Mouse (Mus musculus) left cerebral cortex, postnatal 14 days (tissue): ENCODE data around the gene Nt5c2. TPM values are rescaled to one million over a fixed set of nuclear protein-coding genes. Genes with fewer than 3 reads are reported as not detected.
"Not testable (repeated sequence)": the region's sequence is repeated elsewhere in the genome, so short reads cannot be mapped to it uniquely, and the experiment has no call there.

Source experiments
- DNase-seq, 2 experiments: peaks; one replicate each; pipeline ENCODE4 v3.0.0; 2021 to 2022; ENCODE audit warnings: low spot score in 2 of 2, mixed read lengths in 1 of 2
- intact Hi-C: fragments of 180-260 bp; cut with DNase I; formaldehyde crosslinking; loops from one replicate; pipeline ENCODE4 v1.15.1; 2025
- total RNA-seq, 2 experiments: library from RNA; stranded (reverse); gene quantifications; 2 replicates each; pipeline ENCODE4 v1.2.3; 2021

Gene Nt5c2
- total RNA-seq, 2 experiments from 2014 or later = 67.1 to 70.7 TPM

DNA sequence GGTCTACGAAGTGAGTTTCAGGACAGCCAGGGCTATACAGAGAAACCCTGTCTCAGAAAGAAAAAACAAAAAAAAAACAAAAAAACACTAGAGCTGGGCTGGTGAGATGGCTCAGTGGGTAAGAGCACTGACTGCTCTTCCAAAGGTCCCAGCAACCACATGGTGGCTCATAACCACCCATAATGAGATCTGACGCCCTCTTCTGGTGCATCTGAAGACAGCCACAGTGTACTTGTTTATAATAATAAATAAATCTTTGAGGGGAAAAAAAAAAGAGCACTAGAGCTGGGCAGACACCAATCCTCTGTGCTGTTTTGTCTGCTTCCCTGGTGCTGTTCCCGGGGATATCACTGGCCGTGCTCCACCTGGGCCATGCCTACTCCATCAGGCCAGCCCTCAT, 22.6 kb downstream of the Nt5c2 start:
- intact Hi-C loops = loop anchor here (5.0 kb wide), 1 partner anchor 230 kb away; the partner anchor contains the start of gene Cnnm2

DNA sequence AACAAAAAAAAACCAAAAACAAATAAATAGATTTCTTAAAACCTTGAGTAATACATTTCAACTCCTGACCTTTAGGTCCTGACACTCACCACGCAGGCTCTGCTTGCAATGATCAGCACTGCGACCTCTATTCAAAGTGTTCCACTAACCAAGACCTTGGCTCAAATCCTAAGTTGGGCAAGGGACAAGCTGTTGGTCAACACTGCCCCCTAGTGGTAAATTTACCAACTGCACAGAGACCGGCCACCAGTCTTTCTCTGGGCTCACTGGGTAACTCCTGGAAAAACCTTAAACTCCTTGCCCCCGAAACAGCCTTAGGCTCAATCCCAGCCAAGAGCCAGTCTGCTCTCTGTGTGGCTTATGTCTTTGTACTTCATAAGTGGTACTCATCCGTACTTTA, 23.8 kb downstream of the Nt5c2 start:
- DNase-seq = peak; percentile 76 to 86
- intact Hi-C loops = loop anchor here (2.0 to 5.0 kb wide), 2 partner anchors 114 to 229 kb away; partner anchors contain the start of gene Cnnm2

More for the DNA sequence above, 22.6 kb downstream of the Nt5c2 start:
- not testable (repeated sequence) for DNase-seq

DNA sequence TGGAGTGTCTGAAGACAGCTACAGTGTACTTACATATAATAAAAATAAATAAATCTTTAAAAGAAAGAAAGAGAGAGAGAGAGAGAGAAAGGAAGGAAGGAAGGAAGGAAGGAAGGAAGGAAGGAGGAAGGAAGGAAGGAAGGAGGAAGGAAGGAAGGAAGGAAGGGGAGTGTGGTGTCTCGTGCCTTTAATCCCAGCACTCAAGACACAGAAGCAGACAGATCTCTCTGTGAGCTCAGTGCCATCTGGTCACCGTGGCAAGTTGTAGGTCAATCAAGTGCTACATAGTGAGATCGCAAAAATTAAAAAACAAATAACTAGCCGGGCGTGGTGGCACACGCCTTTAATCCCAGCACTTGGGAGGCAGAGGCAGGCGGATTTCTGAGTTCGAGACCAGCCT, 24.3 kb downstream of the Nt5c2 start:
- intact Hi-C loops = loop anchor here (2.0 to 5.0 kb wide), 2 partner anchors 114 to 228 kb away; partner anchors contain the start of gene Cnnm2
- DNase-seq = not testable (repeated sequence)

DNA sequence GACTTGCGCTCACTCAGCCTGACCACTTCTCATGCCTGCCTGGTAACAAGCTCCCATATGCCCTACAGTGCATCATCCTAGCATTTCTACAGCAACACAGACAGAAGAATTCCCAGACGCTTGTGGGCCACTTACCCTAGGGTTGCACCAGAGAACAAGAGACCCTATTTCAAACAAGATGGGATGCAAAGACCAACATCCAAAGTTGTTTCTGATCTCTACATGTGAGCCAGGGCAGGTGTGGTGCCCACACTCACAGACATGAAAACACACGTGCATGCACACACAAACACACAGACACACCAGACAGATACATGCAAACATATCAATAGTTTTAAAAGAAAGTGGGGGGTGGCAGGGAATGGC, 24.8 kb downstream of the Nt5c2 start:
- DNase-seq = no peak
- intact Hi-C loops = loop anchor here (2.0 to 5.0 kb wide), 2 partner anchors 113 to 228 kb away; partner anchors contain the start of gene Cnnm2

DNA sequence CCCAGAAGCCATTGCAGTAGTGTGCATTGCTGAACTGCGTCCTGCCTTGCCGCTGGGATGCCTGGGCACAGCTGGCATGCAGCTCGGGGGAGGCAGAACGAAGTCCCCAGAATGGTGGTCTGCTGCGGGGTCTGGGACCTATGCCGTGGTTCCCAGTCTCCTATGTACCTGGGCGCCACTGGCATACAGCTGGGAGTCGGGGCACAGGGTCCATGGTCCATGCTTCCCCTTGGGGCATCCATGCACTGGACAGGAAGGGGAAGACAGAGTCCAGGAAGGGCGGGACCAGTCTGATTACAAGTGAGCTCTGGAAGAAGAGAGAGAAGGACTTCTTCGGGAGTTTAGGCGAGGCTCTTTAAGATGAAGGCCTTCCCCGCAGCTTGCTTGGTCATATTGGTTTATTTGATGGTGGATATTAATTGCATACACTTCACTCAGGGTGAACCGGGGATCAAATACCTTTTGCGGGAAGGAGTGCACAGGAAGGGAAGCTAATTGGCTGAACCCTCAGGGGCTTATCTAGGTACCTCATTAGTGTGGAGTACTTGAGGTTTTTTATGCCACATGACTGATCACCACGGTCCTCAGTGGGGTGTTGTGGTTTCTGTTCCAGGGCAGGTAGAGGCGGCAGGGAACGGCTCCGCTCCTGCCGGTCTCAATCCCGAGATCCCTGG, 25.3 kb downstream of the Nt5c2 start:
- no peak for DNase-seq
- intact Hi-C loops = loop anchor here (2.0 to 5.0 kb wide), 2 partner anchors 113 to 227 kb away; partner anchors contain the start of gene Cnnm2

DNA sequence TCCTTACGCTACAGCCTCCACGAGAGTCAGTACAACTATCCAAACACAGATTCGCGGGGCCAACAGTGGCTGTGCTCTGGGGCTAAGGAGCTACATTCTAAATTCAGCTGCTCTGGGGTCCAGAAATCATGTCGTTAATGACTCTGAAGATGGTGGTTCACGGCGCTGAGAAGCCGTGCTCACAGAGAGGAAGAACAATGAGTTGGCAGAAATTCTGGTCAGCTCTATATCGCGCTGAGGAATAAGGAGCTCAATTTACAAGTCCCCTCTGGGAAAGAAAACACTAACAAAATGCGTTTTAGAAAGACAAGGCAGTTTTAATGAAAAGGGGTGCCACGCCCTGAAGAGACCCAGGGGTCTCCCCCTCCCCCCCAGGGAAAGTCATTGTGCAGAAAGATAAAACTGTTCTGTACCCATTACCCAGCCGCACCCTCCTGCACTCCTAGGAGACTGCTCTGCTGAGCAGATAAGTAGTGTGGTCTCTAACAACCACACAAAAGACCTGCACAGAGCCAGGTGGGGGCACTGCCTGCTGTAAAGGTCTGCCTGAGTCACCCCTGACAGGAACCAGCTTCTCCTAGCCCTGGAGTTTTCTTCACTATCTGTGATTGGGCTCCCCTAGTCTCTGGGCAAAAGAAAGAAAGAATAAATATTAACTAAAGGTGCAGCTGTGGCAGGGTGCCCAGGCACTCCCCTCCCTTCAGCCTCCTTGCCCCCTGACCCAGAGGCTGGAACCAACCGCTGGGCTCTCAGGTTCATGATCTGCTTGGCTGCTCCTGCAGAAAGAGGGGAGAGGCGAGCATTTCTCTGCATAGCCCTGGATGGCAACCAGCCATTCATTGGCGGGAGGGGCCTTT, 26.5 kb downstream of the Nt5c2 start:
- intact Hi-C loops = no loop called here
- DNase-seq = no peak

DNA sequence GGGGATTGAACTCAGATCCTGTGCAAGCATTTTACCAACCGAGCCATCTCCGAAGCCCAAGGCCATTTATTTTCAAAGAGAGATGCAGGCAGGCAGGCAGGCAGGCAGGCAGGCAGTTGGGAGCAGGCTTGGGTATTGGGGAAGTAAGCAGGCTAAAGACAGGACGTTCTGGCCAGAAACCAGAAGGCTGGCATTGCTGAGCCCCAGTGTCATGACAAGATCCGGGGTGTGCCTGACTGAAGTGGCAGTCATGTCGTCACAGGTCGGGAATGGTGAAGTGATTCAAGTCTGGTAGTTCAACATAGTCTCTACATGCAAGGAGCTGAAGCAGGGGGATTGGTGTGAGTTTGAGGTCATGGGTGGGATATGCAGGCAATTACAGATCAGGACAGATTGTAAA, 27.3 kb downstream of the Nt5c2 start:
- no peak for DNase-seq
- intact Hi-C loops = no loop called here

DNA sequence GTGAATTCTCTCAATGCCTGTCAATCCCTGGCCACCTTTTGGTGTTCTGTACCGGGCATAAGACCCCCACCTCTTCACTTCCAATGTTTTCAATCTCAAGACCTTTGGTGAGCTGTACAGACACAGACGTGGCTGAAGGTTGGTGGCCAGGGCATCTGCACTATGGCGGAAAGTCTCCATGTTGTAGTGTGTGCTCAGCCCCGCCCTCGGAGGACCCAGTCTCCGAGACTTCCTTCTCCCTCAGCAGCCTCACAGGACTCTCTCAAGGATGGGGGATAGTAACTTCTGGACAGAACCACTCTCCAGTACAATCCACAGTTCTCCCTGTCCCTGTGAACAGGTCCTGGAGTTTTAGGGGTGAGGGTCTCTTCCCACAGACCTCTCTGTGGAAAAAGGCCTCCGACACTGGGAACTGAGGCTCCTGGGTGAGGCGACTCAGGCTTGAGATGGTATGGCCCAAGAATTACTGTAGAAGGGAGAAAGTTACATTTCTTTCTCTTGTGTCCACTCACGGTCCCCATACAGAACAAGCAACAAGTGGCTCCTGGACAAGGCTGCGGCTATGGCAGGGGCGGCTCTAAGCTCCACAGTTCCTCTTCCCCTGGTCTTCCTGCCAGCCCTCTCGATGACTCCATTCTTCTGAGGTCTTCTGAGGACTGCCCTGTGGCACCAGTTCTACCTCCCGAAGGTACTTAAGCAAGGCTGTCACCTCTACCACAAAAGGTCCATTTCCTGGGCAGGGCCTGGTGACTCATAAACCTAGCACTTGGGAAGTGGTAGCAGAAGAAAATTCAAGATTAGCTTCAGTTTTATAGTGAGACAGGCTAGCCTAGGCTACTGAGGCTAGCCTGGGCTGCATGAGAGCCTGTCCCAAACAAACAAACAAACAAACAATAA, 30.0 kb downstream of the Nt5c2 start:
- intact Hi-C loops = no loop called here
- no peak for DNase-seq

DNA sequence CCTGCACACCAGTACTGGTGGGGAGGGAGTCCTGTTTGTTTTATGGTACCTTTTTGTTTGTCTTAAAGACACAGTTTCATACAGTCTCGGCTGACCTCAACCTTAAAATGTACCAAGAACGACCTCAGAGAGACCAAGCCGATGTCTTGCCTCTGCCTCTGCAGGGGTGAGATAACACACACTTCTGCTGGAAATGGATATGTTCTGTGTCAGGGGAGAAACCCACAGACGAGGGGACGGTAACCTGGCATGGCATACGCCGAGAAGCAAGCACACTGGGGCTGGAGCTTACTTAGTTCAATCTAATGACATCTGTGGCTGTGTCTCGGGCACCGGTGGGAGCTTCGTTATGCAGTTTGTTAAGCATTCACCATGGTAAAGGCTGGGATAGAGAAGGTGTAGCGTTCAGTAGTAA, 31.0 kb downstream of the Nt5c2 start:
- intact Hi-C loops = no loop called here
- DNase-seq = no peak

DNA sequence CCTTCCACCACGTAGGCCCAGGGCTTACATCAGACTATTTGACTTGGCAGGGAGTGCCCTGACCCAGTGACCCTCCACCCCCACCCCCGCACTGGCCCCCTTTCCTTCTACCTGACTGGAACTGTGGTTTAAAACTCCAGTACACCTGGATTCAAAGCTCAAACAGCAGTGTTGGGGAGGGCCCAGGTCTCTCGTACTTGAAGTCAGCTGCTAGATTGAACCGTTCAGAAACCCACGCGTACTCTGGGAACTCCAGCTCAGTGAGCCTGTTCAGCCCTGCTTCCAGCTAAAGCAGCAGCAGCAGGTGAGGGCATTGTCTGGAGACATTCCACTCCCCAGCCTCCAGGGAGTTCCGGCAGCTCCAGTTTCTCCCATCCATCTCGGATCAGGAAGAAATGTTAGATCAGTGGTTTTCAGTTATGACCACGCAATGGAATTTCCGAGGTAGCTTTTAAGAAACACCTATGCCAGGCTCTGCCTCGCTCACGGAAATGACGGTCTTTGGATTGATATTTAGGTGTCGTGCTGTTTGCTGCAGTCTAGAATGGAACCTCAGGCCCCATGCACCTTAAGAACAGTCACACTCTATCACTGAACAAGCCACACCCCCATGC, 31.5 kb downstream of the Nt5c2 start:
- intact Hi-C loops = no loop called here
- no peak for DNase-seq

DNA sequence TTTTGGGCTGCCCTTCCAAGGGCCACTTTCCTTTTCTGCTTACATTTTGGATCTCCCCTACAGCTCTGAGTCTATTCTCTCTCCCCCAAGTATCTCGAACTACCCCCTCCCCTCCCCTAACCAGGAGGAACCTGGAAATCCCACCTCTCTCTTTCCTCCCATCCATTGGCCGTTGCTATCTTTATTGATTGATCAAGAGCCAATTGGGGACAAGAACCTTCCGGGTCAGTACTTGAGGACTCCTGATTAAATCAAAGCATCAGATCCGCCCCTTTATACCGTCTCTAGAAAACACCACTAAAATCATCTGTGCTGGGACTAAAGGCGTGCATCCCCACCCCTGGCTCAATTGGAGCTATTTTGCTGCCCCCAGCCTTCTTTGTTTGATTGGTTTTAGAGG, 33.5 kb downstream of the Nt5c2 start:
- intact Hi-C loops = no loop called here
- no peak for DNase-seq

DNA sequence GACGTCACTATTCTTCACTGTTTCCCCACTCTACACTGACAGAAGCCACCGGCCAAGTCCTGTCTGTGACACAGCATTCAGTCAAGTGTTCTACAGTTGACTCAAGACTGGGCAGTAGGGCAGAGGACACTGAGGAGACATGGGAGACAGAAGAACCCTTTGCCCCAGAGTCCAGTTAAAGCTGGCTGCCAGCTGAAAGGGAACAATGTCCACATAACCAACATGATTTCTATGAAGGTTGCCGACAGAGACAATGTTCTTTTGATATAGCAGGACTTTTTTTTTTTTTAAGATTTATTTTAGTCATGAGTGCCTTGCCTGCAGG, 35.2 kb downstream of the Nt5c2 start:
- DNase-seq = no peak
- intact Hi-C loops = no loop called here

DNA sequence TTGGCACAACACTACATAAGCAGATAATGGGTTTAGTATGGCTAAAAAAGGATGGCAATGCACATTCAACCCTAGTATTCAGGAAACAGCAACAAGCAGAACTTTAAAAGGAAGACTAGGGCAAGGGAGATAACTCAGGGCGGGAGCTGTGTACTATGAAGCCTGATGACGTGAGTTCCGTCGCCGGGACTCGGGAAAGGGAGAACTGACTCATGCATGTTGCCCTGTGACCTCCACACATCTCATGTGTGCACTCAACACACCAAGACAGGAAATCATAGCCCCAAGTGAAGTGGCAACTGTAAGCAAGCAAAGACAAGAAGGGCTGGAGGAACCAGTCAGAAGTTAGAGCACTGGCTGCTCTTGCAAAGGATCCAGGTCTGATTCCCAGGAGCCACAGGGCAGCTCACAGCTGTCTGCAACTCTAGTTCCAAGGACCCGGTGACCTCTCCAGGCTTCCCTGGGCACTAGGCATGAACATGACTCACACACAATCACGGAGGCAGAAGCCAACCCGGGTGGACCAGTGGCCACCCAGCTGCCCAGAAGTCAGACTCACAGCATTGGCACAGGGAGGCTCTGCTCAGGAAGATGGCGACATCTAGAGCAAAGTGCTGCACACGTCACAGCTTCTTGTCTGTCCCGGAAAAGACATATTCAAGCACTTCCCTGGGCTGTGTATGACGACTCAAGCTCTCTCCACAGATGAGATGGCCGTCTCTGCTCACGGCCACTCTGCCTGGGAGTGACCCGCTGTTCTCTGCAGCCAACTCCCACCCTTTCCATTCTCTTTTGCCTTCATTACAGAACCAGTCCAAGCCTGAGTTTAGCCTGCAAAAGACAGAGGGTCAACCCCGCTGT, 35.8 kb downstream of the Nt5c2 start:
- intact Hi-C loops = no loop called here
- DNase-seq = no peak

DNA sequence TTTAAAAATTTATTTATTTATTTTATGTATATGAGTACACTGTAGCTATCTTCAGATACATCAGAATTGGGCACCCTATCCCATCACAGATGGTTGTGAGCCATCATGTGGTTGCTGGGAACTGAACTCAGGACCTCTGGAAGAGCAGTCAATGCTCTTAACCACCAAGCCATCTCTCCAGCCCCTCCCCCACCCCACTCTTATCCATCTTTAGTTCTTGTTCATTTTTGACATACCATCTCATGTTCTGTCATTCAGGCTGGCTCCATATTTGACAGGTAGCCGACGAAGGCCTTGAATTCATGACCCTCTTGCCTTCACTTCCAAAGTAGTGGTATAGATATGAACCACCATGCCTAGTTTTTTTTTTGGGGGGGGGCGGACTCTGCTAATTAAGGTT, 36.9 kb downstream of the Nt5c2 start:
- DNase-seq, intact Hi-C loops: not testable (repeated sequence)

DNA sequence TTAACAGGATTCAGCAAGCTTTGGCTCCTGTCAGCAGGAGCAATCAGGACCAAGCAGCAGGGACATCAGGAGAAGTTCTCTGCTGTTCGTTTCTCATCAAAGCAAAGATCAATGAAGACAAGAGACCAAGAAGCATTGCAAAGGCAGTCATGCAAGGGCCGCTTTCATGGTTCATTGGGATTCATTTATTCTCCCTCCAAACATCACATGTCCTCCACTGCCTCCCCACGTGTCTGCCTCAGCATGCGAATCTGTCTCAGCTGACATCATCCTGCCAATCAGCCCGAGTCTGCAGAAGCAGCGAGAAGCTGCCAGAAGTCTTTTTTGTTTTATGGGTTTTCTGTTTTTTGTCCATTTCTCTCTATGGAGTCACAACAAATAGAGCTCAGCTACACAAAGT, 37.5 kb downstream of the Nt5c2 start:
- intact Hi-C loops = no loop called here
- DNase-seq = no peak

DNA sequence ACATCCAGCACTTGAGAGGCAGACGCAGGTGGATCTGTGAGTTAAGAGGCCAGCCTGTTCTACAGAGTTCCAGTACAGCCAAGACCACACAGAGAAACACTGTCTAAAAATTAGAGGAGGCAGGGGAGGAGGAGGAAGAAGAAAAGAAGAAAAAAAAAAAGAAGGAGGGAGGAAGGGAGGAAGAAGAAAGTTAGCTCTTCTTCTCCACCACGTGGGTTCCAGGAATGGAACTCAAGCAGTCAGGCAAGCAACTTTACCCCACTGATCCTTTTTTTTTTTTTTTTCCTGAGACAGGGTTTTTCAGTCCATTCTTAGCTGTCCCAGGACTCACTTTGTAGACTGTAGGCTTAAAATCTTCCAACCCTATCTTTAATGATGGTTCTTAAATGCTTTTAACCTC, 38.2 kb downstream of the Nt5c2 start:
- intact Hi-C loops = no loop called here
- no peak for DNase-seq

DNA sequence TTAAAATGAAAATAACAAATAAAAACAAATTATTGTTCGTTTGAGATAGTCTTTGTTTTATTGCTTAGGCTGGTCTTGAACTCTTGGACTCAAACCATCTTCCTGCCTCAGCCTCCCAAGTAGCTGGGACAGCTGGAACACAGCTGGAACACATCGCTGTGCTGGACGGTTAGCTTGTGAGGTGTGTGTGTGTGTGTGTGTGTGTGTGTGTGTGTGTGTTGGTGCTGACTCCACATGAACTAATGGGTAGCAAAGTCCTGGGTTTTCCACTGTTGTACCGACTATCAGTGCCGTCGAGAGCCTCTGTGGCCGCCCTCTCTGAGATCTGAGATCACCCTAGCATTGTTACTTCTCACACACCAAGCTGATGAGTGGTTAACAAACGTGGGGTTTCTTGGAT, 39.0 kb downstream of the Nt5c2 start:
- no peak for DNase-seq
- intact Hi-C loops = no loop called here

DNA sequence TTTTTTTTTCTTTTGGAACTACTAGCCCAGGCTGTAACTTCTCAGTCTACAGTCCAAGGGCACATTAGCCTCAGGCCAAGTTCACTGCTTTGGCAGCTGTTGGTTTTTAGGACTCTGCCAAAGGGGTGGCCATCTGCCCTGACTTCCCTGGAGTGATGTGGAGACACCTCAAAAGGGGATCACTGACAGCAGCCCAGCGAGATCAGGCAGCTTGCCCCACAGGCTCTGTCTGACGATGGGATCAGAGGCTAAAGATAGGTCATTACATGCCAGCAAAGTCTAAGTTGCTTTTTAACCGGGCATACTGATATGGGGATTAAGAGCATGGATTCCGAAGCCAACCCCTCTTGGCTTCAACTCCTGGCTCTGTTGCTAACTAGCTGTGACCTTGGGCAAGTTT, 39.4 kb downstream of the Nt5c2 start:
- intact Hi-C loops = no loop called here
- DNase-seq = no peak
